Mouse (Mus musculus) cerebellum, adult 9-11 months (tissue): ENCODE results near the gene Gm10840.

Experiments
- DNase-seq: peaks from one replicate; pipeline ENCODE4 v3.0.0; 2022

Gm10840 gene

GRCm38 (mm10) chr11:106159921-106160840, 469 bp upstream of the Gm10840 start:
- DNase-seq = peak; percentile 89

- DNase-seq = peak; percentile 70
Observed at GRCm38 (mm10) chr11:106162237-106162636, 1.6 kb downstream of the Gm10840 start.

GRCm38 (mm10) chr11:106163546-106163945, 2.9 kb downstream of the Gm10840 start:
- no peak for DNase-seq

- no peak for DNase-seq
Observed at GRCm38 (mm10) chr11:106164601-106165180, 4.0 kb downstream of the Gm10840 start.

- DNase-seq = no peak
Observed at GRCm38 (mm10) chr11:106167435-106167834, 6.8 kb downstream of the Gm10840 start.

GRCm38 (mm10) chr11:106170807-106171206, 10.2 kb downstream of the Gm10840 start:
- no peak for DNase-seq

- no peak for DNase-seq
Observed at GRCm38 (mm10) chr11:106173228-106173627, 12.6 kb downstream of the Gm10840 start.

GRCm38 (mm10) chr11:106174372-106174771, 13.7 kb downstream of the Gm10840 start:
- DNase-seq = peak; percentile 79

GRCm38 (mm10) chr11:106175081-106175480, 14.4 kb downstream of the Gm10840 start:
- peak; percentile 79 for DNase-seq

- no peak for DNase-seq
Observed at GRCm38 (mm10) chr11:106176372-106176771, 15.7 kb downstream of the Gm10840 start.

- no peak for DNase-seq
Observed at GRCm38 (mm10) chr11:106178036-106178782, 17.6 kb downstream of the Gm10840 start.

GRCm38 (mm10) chr11:106179711-106180448, 19.2 kb downstream of the Gm10840 start:
- peak; percentile 88 for DNase-seq

- DNase-seq = no peak
Observed at GRCm38 (mm10) chr11:106180449-106180801, 19.8 kb downstream of the Gm10840 start.

GRCm38 (mm10) chr11:106187326-106187725, 26.7 kb downstream of the Gm10840 start:
- DNase-seq = no peak

- DNase-seq = no peak
Observed at GRCm38 (mm10) chr11:106191716-106192115, 31.1 kb downstream of the Gm10840 start.

GRCm38 (mm10) chr11:106192241-106192640, 31.6 kb downstream of the Gm10840 start:
- DNase-seq = no peak

- no peak for DNase-seq
Observed at GRCm38 (mm10) chr11:106192657-106193370, 32.2 kb downstream of the Gm10840 start.

- peak; percentile 98 for DNase-seq
Observed at GRCm38 (mm10) chr11:106193371-106194154, 32.9 kb downstream of the Gm10840 start.

GRCm38 (mm10) chr11:106194155-106194541, 33.5 kb downstream of the Gm10840 start:
- no peak for DNase-seq

GRCm38 (mm10) chr11:106194891-106195290, 34.2 kb downstream of the Gm10840 start:
- no peak for DNase-seq

- DNase-seq = no peak
Observed at GRCm38 (mm10) chr11:106195341-106195740, 34.7 kb downstream of the Gm10840 start.
